Mouse (Mus musculus) telencephalon, adult 2 months (tissue): ENCODE data around the gene Cd36.

Experiments used
- DNase-seq: peaks from one replicate; pipeline ENCODE4 v3.0.0-alpha.2; 2011; ENCODE audit warnings: low read depth, low spot score

The Cd36 gene

GRCm38 (mm10) chr5:17806774-17807377 is 81.7 kb downstream of the Cd36 start:
- no peak for DNase-seq

DNA sequence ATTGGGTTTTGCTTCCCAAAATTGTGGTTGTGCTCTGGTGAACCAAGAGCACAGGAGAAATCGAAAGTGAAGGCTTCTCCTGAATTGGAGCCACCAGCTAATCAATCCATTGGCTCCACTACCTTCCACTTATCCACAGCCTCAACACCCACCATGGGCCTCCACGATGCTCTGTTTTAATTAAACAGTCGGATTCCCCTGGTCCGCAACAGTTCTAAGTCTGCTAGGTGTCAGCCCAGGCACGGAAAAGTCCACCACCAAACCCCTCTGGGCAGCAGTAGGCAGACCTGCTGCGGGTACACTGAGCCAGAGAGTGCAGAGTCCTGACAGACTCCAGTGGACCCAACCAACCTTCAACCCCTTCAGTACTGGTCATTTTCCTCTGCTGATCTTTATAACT is 112.0 kb downstream of the Cd36 start:
- DNase-seq: peak; percentile 62

- DNase-seq: no peak
These were observed 118.3 kb downstream of the Cd36 start for GRCm38 (mm10) chr5:17770328-17770727.

DNA sequence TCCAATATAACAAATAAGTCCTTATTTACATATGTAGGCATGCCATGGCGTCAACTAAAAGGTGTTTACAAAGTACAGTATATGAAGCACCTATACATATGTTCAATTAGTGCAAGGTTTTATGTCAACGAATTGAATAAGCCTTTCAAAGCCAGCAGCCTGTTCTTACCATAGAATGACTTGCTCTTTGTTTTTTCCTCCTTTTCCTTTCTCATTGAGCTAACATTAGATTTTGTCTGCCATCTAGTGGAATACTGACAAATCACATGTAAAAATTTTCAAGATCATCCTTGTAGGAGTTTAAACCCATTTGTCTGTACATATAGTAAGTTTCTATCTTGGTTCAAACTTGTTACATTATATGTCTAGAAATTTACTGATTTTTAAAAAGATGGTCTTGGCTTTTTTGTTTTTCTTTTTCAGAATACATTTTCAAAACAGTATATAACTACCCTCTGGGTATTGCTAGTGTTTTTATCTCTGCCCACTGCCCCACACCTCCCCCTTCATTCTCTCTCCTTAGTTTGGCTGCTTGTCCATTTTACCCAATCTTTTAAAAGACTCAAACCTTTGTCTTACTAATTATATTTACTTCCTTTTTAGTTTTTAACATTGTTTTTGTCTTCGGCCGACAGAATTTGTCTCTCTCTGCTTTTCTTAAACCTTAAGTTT is 122.5 kb downstream of the Cd36 start:
- peak; percentile 61 for DNase-seq

GRCm38 (mm10) chr5:17753471-17754005 is 135.1 kb downstream of the Cd36 start:
- DNase-seq: no peak

DNA sequence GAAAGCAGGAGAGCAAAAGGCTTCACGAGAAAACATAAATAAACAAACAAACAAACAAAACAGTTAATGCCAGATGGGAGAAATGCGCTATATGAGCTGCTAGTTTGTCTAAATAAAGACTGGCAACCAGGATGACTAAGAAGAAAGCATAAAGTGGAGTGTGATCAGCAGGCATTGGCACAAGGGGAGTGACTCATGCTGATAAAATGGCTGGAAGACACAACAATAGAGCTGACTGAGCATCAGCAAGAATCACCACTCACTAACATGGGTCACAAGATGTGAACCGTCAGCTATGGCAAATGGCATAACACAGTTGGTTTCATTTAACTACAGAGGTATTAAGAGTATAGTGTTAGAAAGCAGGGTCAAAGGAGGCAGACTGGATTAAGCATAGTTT is 140.3 kb downstream of the Cd36 start:
- DNase-seq: no peak

DNA sequence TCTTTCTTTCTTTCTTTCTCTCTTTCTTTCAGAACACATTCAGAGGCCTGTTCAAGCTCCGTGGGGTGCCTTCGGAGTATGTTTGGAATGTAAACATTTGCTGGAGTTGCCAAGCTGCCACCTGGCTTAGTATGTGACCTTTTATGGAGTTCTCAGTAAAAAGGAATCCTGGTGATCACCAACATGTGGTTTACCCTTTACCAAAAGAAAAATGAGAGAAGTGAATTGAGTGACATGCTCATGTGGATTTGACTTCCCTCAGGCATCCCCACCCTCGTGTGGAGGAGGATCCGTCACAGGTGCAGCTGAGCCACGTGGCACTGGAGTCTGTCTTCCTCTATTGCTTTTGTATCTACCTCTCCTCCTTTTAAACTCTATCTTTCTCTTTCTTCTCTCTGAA is 141.5 kb downstream of the Cd36 start:
- DNase-seq: no peak

- no peak for DNase-seq
These were observed 142.1 kb downstream of the Cd36 start for GRCm38 (mm10) chr5:17746520-17746919.

DNA sequence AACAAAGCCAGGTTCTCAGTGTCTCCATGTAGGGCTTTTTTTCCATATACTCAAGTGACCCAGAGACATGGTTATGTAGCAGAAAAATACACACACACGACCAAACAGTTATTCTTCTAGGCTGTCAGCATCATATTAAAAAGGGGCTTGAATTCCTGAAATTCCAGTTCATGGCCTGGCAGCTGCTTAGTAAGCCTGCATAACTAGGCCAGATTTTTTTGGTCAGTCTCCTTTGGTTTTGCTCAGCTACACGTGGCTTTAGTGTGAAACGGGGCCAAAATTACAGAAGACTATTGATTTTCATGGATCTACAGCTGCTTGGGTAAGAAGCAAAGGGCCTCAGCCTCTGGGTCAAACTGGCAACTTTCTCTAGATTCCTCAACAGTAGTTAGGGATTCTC is 148.8 kb downstream of the Cd36 start:
- no peak for DNase-seq
